33 mouse cellular contexts compared by ENCODE assay signal in the genomic region with DNA sequence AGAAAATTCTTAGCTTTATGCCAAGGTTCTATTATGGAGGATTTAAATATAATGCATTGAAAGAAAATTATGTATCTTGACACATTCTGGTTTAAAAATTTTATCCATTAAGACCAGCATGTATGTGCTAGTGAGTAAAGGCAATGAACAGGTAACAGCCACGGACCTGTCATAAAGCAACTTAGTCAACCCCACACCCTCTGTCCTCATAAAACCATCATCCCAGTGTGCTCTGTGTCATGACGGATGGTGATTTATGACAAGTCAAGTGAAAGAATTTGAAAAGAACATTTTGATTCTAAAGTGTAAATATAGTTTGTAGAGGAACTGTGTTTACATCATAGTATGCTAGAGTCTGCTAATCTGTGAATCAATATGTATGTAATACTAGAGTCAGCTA.
"Had no signal": no experiment of that assay in that cellular context is flagged by ENCODE, and none has a peak within 500 bp of the region (broad histone marks: within the 10 kb centered on the region; RNA-seq: fewer than 3 reads in every experiment).

No protein-coding gene starts in this region.

- H3K4me1 ChIP-seq: heart, embryonic 10.5 days; heart, embryonic 12.5 days; heart, embryonic 13.5 days; heart, embryonic 15.5 days; hindbrain, embryonic 10.5 days; hindbrain, embryonic 12.5 days; hindbrain, embryonic 13.5 days; hindbrain, embryonic 15.5 days; kidney, embryonic 15.5 days had no signal

- H3K27me3 ChIP-seq: heart, embryonic 12.5 days; heart, embryonic 13.5 days; heart, embryonic 15.5 days; hindbrain, embryonic 12.5 days; hindbrain, embryonic 13.5 days; hindbrain, embryonic 15.5 days; kidney, embryonic 15.5 days had no signal

- ATAC-seq: hindbrain, embryonic 16.5 days; hindbrain, postnatal 0 days; inflammation-experienced regulatory T-cells, adult 6 months had no signal

- H3K4me3 ChIP-seq: heart, embryonic 10.5 days; heart, embryonic 12.5 days; heart, embryonic 13.5 days; heart, embryonic 15.5 days; hindbrain, embryonic 10.5 days; hindbrain, embryonic 12.5 days; hindbrain, embryonic 13.5 days; hindbrain, embryonic 15.5 days; kidney, embryonic 15.5 days; layer of hippocampus, adult 2 months; left cerebral cortex, adult 2 months had no signal

- DNase-seq: heart, postnatal 10 days; heart, postnatal 14 days; heart, postnatal 36 days; heart, postnatal 4 days; kidney, adult 11 months; kidney, adult 18-20 months; kidney, adult 2 months; kidney, adult 8-10 months; kidney, adult 9 months; kidney, postnatal 10 days; kidney, postnatal 14 days; kidney, postnatal 25 days; kidney, postnatal 36 days; kidney, postnatal 4 days; layer of hippocampus, adult 9-11 months; layer of hippocampus, postnatal 36 days had no signal

- H3K9ac ChIP-seq: heart, embryonic 12.5 days; heart, embryonic 13.5 days; heart, embryonic 15.5 days; hindbrain, embryonic 12.5 days; hindbrain, embryonic 13.5 days; hindbrain, embryonic 14.5 days; hindbrain, embryonic 15.5 days; kidney, embryonic 15.5 days had no signal

- H3K36me3 ChIP-seq: heart, embryonic 10.5 days; heart, embryonic 12.5 days; heart, embryonic 13.5 days; heart, embryonic 15.5 days; hindbrain, embryonic 10.5 days; hindbrain, embryonic 12.5 days; hindbrain, embryonic 13.5 days; hindbrain, embryonic 15.5 days; kidney, embryonic 15.5 days had no signal

- H3K4me2 ChIP-seq: heart, embryonic 11.5 days; heart, embryonic 12.5 days; heart, embryonic 13.5 days; heart, embryonic 15.5 days; hindbrain, embryonic 12.5 days; hindbrain, embryonic 13.5 days; hindbrain, embryonic 14.5 days; hindbrain, embryonic 15.5 days; kidney, embryonic 15.5 days had no signal

- H3K9me3 ChIP-seq: heart, embryonic 10.5 days; heart, embryonic 12.5 days; heart, embryonic 13.5 days; heart, embryonic 15.5 days; hindbrain, embryonic 10.5 days; hindbrain, embryonic 12.5 days; hindbrain, embryonic 13.5 days; hindbrain, embryonic 15.5 days; kidney, embryonic 15.5 days had no signal

- H3K27ac ChIP-seq: heart, embryonic 10.5 days; heart, embryonic 13.5 days; heart, embryonic 15.5 days; hindbrain, embryonic 10.5 days; hindbrain, embryonic 12.5 days; hindbrain, embryonic 13.5 days; hindbrain, embryonic 14.5 days; hindbrain, embryonic 15.5 days; hindbrain, postnatal 0 days; kidney, embryonic 15.5 days; kidney, postnatal 0 days; layer of hippocampus, adult 2 months; left cerebral cortex, adult 2 months had no signal
